Mouse (Mus musculus): ENCODE measurements around the gene Ubl7.

Gene Ubl7

GRCm38 (mm10) chr9:57921491-57922060 lies 10.8 kb downstream of the Ubl7 start:
- no peak for DNase-seq (ENCODE audit: low spot score)

DNA sequence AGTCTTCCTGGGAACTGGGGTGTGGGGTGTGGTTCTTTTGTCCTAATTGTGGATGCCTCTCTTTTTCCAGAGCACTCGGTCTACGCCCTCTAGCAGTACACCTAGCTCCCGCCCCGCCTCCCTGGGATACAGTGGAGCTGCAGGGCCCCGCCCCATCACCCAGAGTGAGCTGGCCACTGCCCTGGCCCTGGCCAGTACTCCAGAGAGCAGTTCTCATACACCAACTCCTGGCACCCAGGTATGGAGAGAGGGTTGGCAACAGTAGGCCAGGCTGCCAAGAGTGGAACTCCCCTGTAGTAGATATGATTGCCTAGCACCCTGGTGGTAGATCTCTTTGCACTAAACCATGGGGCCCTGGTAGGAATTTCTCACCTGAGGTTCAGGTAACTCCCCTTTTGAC lies 11.6 kb downstream of the Ubl7 start:
- DNase-seq (ENCODE audit: low spot score) = no peak

- DNase-seq (ENCODE audit: low spot score) = no peak
These were observed 12.3 kb downstream of the Ubl7 start for GRCm38 (mm10) chr9:57923046-57923445.

GRCm38 (mm10) chr9:57931166-57931767 lies 20.5 kb downstream of the Ubl7 start:
- no peak for DNase-seq (ENCODE audit: low spot score)

DNA sequence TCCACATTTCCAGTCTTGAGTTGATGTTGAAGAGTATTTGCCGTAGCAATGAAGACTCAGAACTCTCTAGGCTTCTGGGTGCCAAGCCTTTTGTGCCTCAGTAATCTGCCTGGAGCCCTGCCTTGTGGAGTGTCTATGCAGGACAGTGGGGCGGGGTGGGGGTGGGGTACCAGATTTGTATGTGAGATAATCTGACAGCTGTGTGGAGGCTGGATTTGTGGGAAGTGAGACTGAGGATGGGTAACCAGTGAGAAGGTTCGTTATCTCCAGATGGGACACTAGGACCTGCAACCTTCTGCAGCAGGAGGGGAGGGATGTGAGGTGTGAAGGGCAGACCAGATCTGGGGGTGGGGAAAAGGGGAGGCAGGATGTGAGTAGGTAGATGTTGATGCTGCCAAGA lies 21.5 kb downstream of the Ubl7 start:
- DNase-seq (ENCODE audit: low spot score) = no peak

DNA sequence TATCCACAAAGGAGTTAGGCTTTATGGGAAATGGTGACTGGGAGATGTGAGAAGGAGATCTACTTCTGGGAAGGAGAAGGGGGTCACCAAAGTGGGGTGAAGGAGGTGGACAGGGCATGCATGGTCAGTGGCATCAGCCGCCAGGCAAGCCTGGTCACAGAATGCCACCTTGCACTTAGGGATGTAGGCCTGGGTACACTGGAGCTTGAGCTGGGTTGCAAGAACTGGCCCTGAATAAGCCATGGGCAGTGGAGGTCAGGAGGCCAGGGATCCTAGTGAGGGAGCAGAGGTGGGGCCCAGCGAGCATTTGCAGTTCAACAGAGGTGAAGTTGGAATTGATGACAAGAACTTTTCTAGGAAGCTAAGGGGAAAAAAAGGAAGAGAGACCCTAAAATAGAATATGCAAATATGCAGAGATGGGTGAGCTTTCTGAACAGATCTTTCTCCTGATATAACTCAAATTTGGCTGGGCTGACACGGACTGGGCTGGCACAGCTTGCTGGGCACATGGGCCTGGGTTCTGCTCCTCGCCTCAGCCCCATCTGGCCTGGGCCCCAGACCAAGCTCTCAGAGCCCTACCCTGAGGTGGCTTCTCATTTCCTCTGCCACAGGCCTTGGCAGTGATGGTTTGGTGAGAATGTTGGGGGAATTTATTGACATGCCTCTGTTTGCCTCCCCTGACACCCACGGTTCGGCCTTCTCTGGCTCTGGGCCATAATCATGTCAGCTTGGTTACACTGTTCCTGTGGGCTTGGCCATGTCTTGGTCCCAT lies 22.2 kb downstream of the Ubl7 start:
- DNase-seq (ENCODE audit: low spot score) = no peak

DNA sequence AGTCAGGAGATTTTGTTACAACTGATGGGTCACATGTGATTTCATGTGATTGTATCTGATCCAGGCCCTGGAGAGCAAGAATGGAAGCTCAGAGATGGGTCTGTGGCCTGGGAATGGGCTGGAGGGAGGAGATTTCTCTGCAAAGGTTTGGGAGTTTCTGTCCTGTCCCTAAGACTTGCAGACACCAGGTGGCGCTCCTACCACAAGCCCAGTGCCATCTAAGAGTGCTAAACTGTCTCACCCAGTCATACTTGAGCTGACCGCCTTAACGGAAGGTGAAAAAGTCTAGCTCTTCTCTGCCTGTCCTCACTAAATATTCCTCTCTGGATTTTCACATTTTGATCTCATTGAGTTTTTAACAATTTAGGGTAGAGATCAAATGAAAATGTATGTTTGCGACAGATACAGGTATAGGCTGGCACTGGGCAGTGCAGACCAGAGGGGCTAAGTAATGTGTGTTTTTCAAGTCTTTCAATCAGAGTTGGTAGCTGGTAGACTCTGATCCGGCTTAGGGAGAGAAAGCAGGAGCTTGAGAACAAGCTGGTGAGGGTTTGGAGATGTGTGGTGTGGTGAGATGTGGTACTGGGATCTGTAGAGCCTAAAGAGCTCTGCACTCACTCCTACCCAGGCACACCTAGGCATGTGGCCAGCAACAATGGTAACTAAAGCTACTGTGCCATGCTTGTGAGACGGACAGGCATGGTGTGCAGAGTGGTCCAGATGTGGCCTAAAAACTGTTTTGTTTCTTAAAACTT lies 25.1 kb downstream of the Ubl7 start:
- peak; percentile 81 for DNase-seq (ENCODE audit: low spot score)

DNA sequence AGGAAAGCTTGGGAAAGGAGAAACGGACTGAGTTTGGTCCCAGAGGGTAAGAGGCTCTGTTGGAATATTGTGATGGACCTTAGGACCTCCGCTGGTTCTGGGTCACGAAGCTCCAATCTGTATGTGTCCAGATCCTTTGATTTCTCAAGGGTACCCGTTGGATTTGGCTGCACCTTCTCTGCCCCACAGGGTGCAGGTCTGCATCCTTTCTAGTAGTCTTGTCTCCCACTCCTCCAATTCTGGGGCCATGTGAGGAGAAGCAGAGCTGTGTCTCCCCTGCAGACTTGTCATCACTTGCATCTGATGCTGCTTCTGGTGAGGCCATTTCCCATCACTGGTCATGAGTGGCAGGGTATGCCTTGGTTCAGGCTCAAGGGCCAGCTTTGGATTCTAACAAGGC lies 26.4 kb downstream of the Ubl7 start:
- no peak for DNase-seq (ENCODE audit: low spot score)

- DNase-seq (ENCODE audit: low spot score) = no peak
These were observed 26.9 kb downstream of the Ubl7 start for GRCm38 (mm10) chr9:57937651-57938050.

DNA sequence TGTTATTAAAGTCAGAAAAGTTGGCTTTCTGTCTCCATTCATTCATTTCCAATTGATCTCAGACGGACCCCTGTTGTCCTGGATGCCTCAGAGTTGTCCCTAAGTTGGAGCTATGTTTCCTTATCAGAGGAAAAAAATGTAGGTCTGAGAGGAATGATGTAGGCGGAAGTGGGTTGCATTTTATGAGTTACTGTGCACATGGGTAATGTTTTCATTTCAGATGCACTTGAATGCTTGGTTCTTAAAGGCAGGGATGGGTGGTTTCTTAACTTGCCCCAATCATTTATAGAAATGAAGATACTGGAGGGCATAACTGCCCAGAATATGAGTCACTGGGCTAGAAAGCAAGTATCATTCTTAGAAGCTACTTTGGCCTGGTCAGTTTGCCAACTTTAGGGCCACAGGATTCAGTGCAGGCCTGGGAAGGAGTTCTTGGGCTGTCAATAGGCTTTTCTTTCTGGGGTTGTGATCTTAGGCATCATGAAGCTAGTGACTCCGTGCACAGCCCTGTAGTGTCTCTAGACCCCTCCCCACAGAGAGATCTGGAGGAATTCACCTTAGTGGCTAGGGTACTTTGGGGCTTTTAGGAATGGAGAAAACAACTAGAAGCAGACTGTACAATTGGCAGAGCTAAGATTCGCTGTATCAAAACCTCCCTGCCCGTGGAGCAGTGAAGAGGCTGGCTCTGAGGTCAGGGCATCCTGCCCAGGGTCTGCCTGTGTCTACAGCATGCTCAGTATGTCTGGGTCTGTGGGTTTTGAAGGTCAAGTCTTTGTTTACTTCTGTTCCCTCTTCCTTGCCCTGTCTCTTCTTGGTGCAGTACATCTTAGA lies 27.7 kb downstream of the Ubl7 start:
- no peak for DNase-seq (ENCODE audit: low spot score)

DNA sequence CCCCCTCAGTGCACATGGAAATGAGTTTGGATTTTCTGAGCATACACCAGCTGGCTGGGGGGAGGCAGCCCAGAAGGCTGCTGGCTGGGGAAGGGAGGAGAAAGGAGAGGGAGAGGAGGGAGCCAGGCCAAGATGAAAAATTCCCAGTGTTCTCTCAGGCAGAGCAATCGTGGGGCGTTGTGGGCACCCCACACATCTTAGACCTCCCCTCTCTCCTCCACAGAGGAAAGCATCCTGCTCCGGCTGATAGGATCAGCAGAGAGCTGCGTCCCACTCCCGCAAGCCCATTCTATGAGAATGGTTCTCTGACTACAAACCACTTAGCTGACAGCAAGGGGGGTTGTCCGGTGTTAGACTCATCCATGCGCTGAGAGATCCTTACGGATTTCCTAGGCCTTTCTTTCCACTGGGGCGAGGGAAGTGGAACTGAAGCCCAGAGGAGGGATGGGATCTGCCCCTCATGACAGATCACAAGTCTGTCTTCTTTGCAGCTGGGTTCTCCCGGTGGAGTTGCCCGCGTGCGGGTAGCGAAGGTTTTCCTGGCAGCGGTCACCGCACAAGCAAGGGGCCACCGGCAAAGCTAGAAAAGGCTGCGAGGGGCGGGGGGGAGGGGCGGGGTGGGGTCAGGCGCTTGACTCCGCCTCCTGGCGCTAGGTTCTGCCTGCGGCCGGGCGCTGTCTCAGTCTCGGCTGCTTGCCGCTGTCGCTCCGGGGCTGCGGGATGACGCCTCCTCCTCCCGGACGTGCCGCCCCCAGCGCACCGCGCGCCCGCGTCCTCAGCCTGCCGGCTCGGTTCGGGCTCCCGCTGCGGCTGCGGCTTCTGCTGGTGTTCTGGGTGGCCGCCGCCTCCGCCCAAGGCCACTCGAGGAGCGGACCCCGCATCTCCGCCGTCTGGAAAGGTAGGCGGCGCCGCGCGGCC lies 28.9 kb downstream of the Ubl7 start, which contains the start of gene Sema7a:
TSS of gene Sema7a (plus strand) at position 682 of the 918 bp plus-strand sequence.
- DNase-seq (ENCODE audit: low spot score) = no peak

DNA sequence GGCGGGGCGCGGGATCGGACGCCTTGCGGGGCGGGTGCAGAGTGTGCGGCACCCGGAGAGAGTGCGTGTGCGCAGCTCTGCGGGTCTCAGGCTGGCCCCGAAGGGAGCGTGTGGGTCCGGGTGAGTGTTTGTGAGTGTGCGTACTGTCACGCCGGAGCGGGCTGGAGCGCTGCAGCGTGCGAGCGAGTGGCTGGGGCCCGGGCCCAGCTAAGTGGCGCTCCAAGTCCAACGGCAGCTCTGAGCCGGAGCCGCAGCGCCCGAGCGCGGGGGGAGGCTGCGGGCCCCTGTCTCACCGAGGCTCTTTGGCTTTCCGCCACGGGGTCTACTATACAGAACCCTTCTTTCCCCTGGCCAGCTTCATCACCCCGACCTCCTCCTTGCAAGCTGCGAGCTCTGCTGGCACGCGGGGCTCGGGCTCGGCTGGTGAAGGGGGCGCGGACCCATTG lies 29.6 kb downstream of the Ubl7 start:
- no peak for DNase-seq (ENCODE audit: low spot score)

DNA sequence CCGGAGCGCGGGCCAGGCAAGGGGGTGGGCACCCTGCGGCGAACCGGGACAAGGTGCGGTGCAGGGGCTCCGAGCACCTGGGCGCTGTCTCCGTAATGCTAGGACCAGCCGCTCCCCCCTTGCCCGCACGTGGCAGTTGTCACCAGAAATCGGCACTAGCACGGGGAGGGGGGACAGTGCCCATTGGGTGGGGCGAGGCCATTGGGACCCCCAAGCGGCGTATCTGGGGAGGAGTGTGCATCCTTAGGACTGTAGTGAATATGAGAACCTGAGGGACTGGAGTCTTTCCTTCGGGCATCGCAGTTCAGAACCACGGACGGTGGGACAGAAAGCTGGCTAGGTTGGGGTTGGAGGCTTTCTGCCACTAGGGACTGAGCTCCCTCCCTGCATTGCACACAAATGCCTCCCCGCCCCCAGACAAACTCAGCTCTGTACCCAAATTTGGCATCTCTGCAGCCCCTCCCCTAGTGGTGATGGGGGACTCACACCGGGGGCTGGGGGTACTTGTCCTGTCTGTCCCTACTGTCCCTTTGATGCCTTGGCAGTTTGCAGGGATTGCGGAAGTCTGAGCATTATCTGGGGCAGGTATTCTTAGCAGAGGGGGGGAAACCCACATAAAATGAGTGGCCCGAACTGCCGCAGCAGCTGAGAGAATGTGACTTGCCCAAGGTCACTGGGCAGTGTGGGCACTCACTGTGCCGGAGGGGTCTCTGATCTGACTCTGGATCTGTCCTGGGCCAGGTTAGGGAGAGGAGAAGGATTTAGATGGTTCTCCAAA lies 30.3 kb downstream of the Ubl7 start:
- no peak for DNase-seq (ENCODE audit: low spot score)

DNA sequence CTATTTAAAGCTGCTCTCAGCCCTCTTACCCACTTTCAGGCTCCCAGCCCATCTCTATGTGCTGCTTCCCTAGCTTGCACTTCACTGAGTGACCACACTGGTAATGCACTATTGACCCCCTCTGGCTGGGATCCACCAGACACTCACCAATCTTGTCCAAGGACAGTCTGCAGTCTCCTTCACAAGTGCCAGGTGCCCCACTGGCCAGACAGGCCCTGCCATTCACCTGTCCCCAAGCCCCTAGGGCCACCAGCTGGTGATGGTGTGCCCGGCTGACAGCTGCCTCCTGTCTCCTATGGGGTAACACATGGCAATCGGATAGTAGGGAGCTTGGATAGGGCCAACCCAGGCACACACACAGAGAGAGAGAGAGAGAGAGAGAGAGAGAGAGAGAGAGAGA lies 31.3 kb downstream of the Ubl7 start:
- DNase-seq (ENCODE audit: low spot score) = no peak

- DNase-seq (ENCODE audit: low spot score) = no peak
These were observed 32.3 kb downstream of the Ubl7 start for GRCm38 (mm10) chr9:57943067-57943466.

- DNase-seq (ENCODE audit: low spot score) = no peak
These were observed 33.8 kb downstream of the Ubl7 start for GRCm38 (mm10) chr9:57944572-57944971.

GRCm38 (mm10) chr9:57945771-57946616 lies 35.2 kb downstream of the Ubl7 start:
- no peak for DNase-seq (ENCODE audit: low spot score)

GRCm38 (mm10) chr9:57947381-57948030 lies 36.7 kb downstream of the Ubl7 start:
- DNase-seq (ENCODE audit: low spot score) = no peak
